Mouse (Mus musculus) v-Abl transformed pro-B cells (cell line): ENCODE results near the gene Ngdn.
"Not testable (repeated sequence)": the region's sequence is repeated elsewhere in the genome, so short reads cannot be mapped to it uniquely, and the experiment has no call there.

Experiments
- in situ Hi-C, 2 experiments: fragments of 400-800 bp; cut with MboI; formaldehyde crosslinking; loops; one replicate each; pipeline ENCODE4 v1.15.1; 2025; ENCODE audit not compliant: unreplicated experiment in 2 of 2

Ngdn gene

GRCm38 (mm10) chr14:55014991-55015766 lies at the start of gene Ngdn:
Ngdn (plus strand) TSS chr14:55015454.
- in situ Hi-C loops: loop anchor here (5.0 to 10.0 kb wide), 5 partner anchors 80 to 300 kb away; partner anchors contain the start of genes Cebpe (in 1 of the 2), Pabpn1 (in 1 of the 2), Thtpa (in 1 of the 2) and Zfhx2 (in 1 of the 2)

GRCm38 (mm10) chr14:54965631-54966030 lies 49.6 kb upstream of the Ngdn start:
- in situ Hi-C loops: no loop called here

GRCm38 (mm10) chr14:54966320-54966977 lies 48.8 kb upstream of the Ngdn start, which contains the start of gene Myh6:
Myh6 (minus strand) TSS chr14:54966927.
- in situ Hi-C loops: no loop called here

GRCm38 (mm10) chr14:54967874-54968273 lies 47.4 kb upstream of the Ngdn start:
- in situ Hi-C loops: no loop called here

- in situ Hi-C loops: no loop called here
Measured at GRCm38 (mm10) chr14:54968344-54968743, 46.9 kb upstream of the Ngdn start.

GRCm38 (mm10) chr14:54972786-54973185 lies 42.5 kb upstream of the Ngdn start:
- in situ Hi-C loops: not testable (repeated sequence)

GRCm38 (mm10) chr14:54974068-54974791 lies 41.0 kb upstream of the Ngdn start:
- in situ Hi-C loops: no loop called here

GRCm38 (mm10) chr14:54976633-54977032 lies 38.6 kb upstream of the Ngdn start, which contains the start of gene Gm17428:
Gm17428 (plus strand) TSS chr14:54976933.
- in situ Hi-C loops: no loop called here

- in situ Hi-C loops: no loop called here
Measured at GRCm38 (mm10) chr14:54978664-54979063, 36.6 kb upstream of the Ngdn start.

GRCm38 (mm10) chr14:54981934-54982333 lies 33.3 kb upstream of the Ngdn start:
- in situ Hi-C loops: no loop called here

GRCm38 (mm10) chr14:54988350-54988874 lies 26.8 kb upstream of the Ngdn start:
- in situ Hi-C loops: not testable (repeated sequence)

- in situ Hi-C loops: no loop called here
Measured at GRCm38 (mm10) chr14:54988882-54989281, 26.4 kb upstream of the Ngdn start.

- in situ Hi-C loops: no loop called here
Measured at GRCm38 (mm10) chr14:54989886-54990441, 25.3 kb upstream of the Ngdn start.

GRCm38 (mm10) chr14:54992196-54992595 lies 23.1 kb upstream of the Ngdn start:
- in situ Hi-C loops: no loop called here

GRCm38 (mm10) chr14:54993636-54994035 lies 21.6 kb upstream of the Ngdn start:
- in situ Hi-C loops: no loop called here

- in situ Hi-C loops: no loop called here
Measured at GRCm38 (mm10) chr14:54994136-54994868, 21.0 kb upstream of the Ngdn start, which contains the start of gene Myh7. Myh7 (minus strand) TSS chr14:54994626.

GRCm38 (mm10) chr14:54994869-54995186 lies 20.4 kb upstream of the Ngdn start:
- in situ Hi-C loops: no loop called here

GRCm38 (mm10) chr14:54995457-54996138 lies 19.7 kb upstream of the Ngdn start:
- in situ Hi-C loops: no loop called here

GRCm38 (mm10) chr14:54996793-54997192 lies 18.5 kb upstream of the Ngdn start:
- in situ Hi-C loops: no loop called here
